Mouse (Mus musculus): ENCODE results near the gene Rnf31. TPM values are rescaled to one million over a fixed set of nuclear protein-coding genes. Genes with fewer than 3 reads are reported as not detected.

The Rnf31 gene
- polyA plus RNA-seq, 1 experiment from 2014 or later: 17.9 TPM

- no peak overlapping the region for H3K27ac ChIP-seq (replicated peaks)
- no peaks in the 10 kb centered on the region for H3K27me3 ChIP-seq
- ATAC-seq (ENCODE audit: insufficient number of reproducible peaks, low FRiP score, low TSS enrichment, low read depth): no peak
- no peaks in the 10 kb centered on the region for H3K9me3 ChIP-seq (replicated peaks)
- 91% methylated on average over 6 of the region's 6 CpGs for WGBS
- H3K9ac ChIP-seq: no peak overlapping the region
- H3K36me3 ChIP-seq: peaks cover 45% of the 10 kb centered on the region
- H3K4me3 ChIP-seq (replicated peaks): no peak overlapping the region
- peaks cover 17% of the 10 kb centered on the region for H3K4me1 ChIP-seq
- H3K4me2 ChIP-seq (replicated peaks): no peak overlapping the region
Observed at GRCm38 (mm10) chr14:55608339-55608738, 16.8 kb downstream of the Rnf31 start.

DNA sequence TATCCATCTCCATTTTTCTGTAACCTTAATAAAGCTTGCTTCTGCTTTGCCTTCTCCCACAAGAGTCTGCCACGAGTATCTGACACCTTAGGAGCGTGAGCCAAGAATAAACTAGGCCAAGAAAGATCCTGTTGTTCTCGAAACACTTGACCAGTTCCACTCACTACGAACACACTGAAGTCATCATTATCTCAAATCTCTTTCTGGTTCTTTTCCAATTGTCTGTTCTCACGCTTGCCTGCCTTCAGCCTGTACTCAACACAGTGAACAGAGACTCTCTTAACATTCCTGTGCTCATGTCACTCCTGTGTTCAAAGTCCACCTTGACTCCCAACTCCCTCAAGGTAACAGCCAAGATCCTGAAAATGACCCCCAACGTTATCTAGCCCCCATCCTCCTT lies 21.8 kb downstream of the Rnf31 start:
- Histone ChIP-seq H3K9me3 (replicated peaks) (no peaks in the 10 kb centered on the region), H3K9ac (no peak overlapping the region), H3K4me2 (replicated peaks) (no peak overlapping the region), H3K36me3 (peaks cover 17% of the 10 kb centered on the region), H3K27ac (replicated peaks) (no peak overlapping the region), H3K27me3 (no peaks in the 10 kb centered on the region), H3K4me3 (replicated peaks) (no peak overlapping the region), H3K4me1 (no peaks in the 10 kb centered on the region)
- 62% methylated on average over 6 of the region's 6 CpGs for WGBS
- ATAC-seq (ENCODE audit: insufficient number of reproducible peaks, low FRiP score, low TSS enrichment, low read depth): no peak

- no peak for ATAC-seq (ENCODE audit: insufficient number of reproducible peaks, low FRiP score, low TSS enrichment, low read depth)
- WGBS: 75% methylated on average over 7 of the region's 7 CpGs
Observed at GRCm38 (mm10) chr14:55614565-55615178, 23.2 kb downstream of the Rnf31 start.

GRCm38 (mm10) chr14:55615876-55616275 lies 24.4 kb downstream of the Rnf31 start:
- Histone ChIP-seq H3K9ac (no peak overlapping the region), H3K36me3 (no peaks in the 10 kb centered on the region), H3K27ac (replicated peaks) (no peak overlapping the region), H3K9me3 (replicated peaks) (no peaks in the 10 kb centered on the region), H3K4me2 (replicated peaks) (no peak overlapping the region), H3K4me3 (replicated peaks) (no peak overlapping the region), H3K4me1 (no peaks in the 10 kb centered on the region), H3K27me3 (no peaks in the 10 kb centered on the region)
- ATAC-seq (ENCODE audit: insufficient number of reproducible peaks, low FRiP score, low TSS enrichment, low read depth): no peak
- WGBS: 30% methylated on average over 2 of the region's 2 CpGs

More at GRCm38 (mm10) chr14:55614565-55615178, 23.2 kb downstream of the Rnf31 start:
- Histone ChIP-seq H3K36me3 (peaks cover 5% of the 10 kb centered on the region; the same call in 1 of the 2 replicates), H3K9ac (no peak overlapping the region), H3K27ac (replicated peaks) (no peak overlapping the region), H3K4me2 (replicated peaks) (no peak overlapping the region), H3K4me3 (replicated peaks) (no peak overlapping the region), H3K27me3 (no peaks in the 10 kb centered on the region), H3K9me3 (replicated peaks) (no peaks in the 10 kb centered on the region), H3K4me1 (no peaks in the 10 kb centered on the region)

DNA sequence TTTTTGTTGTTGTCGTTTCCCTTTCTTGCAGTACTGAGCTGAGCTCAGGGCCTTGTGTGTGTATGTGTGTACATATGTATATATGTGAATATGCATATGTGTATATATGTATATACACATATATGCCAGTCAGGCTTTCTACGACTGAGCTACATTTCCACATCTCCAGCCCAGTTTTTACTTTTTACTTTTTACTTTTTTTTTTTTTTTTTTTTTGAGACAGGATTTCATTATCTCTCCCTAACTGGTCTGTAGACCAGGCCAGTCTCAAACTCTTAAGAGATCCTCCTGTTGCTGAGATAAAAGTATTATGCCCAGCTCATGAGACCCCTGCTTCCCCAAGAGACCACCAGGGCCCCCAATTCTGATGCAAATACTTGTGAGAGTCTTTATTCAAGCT lies 25.3 kb downstream of the Rnf31 start:
- H3K9ac ChIP-seq: no peak overlapping the region
- H3K4me2 ChIP-seq (replicated peaks): no peak overlapping the region
- H3K4me3 ChIP-seq (replicated peaks): no peak overlapping the region
- H3K4me1 ChIP-seq: no peaks in the 10 kb centered on the region
- H3K36me3 ChIP-seq: no peaks in the 10 kb centered on the region
- WGBS: 83% methylated on average over 2 of the region's 2 CpGs
- ATAC-seq (ENCODE audit: insufficient number of reproducible peaks, low FRiP score, low TSS enrichment, low read depth): no peak
- H3K27me3 ChIP-seq: no peaks in the 10 kb centered on the region
- no peak overlapping the region for H3K27ac ChIP-seq (replicated peaks)
- no peaks in the 10 kb centered on the region for H3K9me3 ChIP-seq (replicated peaks)

DNA sequence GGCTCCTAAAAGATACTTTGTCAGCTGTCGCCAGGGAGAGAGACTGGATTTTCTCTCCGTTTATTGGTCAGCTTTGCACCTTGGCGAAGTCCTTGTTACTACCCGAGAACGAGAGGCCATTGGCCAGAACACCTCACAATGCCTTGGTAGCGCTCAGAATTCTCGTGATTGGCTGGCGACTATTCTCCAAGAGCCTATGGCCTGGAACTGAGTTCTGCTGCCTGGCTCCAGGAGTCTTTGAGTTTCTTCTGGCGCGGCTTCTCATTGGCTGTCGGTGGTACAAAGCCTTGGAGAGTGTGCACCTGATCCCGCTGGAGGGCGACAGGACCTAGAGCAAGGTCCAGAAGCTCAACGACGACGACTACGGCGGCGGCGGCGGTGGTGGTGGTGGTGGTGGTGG lies 26.3 kb downstream of the Rnf31 start, which contains the start of gene Rec8:
TSS of gene Rec8 (plus strand) at position 216 of the 400 bp plus-strand sequence.
- H3K27ac ChIP-seq (replicated peaks): no peak within 1 kb of the TSS
- 25% methylated on average over 21 of the region's 21 CpGs for WGBS

GRCm38 (mm10) chr14:55618486-55619195 lies 27.1 kb downstream of the Rnf31 start:
- H3K36me3 ChIP-seq: no peaks in the 10 kb centered on the region
- H3K9ac ChIP-seq: no peak overlapping the region
- H3K9me3 ChIP-seq (replicated peaks): no peaks in the 10 kb centered on the region
- WGBS: 42% methylated on average over 22 of the region's 22 CpGs
- no peaks in the 10 kb centered on the region for H3K27me3 ChIP-seq
- ATAC-seq (ENCODE audit: insufficient number of reproducible peaks, low FRiP score, low TSS enrichment, low read depth): no peak
- H3K4me3 ChIP-seq (replicated peaks): no peak overlapping the region
- H3K27ac ChIP-seq (replicated peaks): no peak overlapping the region
- peak overlapping the region; percentile 22 for H3K4me2 ChIP-seq (replicated peaks)
- H3K4me1 ChIP-seq: no peaks in the 10 kb centered on the region

More for the DNA sequence above, 26.3 kb downstream of the Rnf31 start, which contains the start of gene Rec8:
- H3K4me3 ChIP-seq (replicated peaks): no peak within 1 kb of the TSS
- peak within 1 kb of the TSS; percentile 22 for H3K4me2 ChIP-seq (replicated peaks)
- ATAC-seq (ENCODE audit: insufficient number of reproducible peaks, low FRiP score, low TSS enrichment, low read depth): peak; percentile 70; the same call in 1 of the 2 replicates
- H3K4me1 ChIP-seq: no peaks in the 10 kb centered on the region
- no peaks in the 10 kb centered on the region for H3K36me3 ChIP-seq
- no peak within 1 kb of the TSS for H3K9ac ChIP-seq
- no peaks in the 10 kb centered on the region for H3K9me3 ChIP-seq (replicated peaks)
- H3K27me3 ChIP-seq: no peaks in the 10 kb centered on the region

DNA sequence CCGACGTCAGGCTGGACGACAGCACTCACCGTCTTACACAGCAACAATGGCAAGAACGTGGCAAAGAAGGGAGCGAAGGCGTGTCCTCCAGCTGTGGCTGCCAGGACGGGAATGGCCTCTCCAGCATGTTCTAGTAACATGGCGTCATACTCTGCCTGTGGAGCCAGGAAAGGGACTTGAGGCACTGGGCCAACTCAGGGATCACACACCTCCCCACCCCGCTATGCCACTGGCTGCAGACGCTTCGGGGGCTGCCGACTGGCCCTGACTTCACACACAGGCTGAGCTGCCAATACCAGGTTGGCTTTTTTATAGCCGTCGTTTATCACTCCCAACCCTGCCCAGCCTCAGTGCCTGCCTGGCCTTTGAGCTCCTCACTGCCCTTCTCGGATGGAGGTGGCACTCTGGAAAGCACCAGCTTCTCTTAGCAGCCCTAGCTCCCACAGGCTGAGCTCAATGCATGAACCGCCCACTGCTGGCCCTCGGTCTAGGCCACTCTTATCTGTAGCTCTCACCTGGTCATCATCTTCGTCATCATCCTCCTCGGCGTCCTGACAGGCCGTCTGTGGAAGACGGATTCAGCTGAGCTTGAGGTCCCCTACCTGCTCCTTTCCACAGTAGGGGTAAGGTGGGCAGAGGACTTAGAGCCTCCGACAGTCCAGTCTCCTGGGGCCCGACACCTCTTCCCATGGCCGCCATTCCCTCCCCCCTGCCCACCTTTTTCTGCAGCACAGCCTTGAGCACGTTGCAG lies 36.7 kb downstream of the Rnf31 start:
- Histone ChIP-seq H3K9me3 (replicated peaks) (no peaks in the 10 kb centered on the region), H3K36me3 (peaks cover 87% of the 10 kb centered on the region), H3K27me3 (no peaks in the 10 kb centered on the region), H3K4me3 (replicated peaks) (no peak overlapping the region), H3K27ac (replicated peaks) (no peak overlapping the region), H3K4me2 (replicated peaks) (no peak overlapping the region), H3K4me1 (0 out of 2 replicates have a peak, but pooled peaks cover 4% of the 10 kb centered on the region), H3K9ac (no peak overlapping the region)
- ATAC-seq (ENCODE audit: insufficient number of reproducible peaks, low FRiP score, low TSS enrichment, low read depth): no peak
- WGBS: 91% methylated on average over 27 of the region's 27 CpGs

DNA sequence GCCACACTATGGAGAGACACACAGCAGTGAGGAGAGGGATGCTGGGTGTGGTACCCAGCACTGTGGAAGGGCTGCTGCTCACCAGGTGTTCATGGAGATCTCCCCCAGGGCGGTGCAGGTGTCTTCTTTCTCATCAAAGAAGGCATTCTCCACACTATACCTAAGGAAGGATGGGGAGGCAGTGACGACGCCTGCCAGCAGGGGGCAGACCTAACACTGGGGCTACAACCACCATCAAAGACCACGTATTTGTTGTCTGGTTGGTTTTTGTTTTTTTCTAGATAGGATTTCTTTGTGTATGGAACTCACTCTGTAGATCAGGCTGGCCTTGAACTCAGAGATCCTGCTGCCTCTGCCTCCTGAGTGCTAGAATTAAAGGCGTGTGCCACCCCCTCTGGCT lies 37.8 kb downstream of the Rnf31 start:
- Histone ChIP-seq H3K9me3 (replicated peaks) (no peaks in the 10 kb centered on the region), H3K4me3 (replicated peaks) (no peak overlapping the region), H3K4me1 (peaks cover 11% of the 10 kb centered on the region), H3K36me3 (peaks cover 97% of the 10 kb centered on the region), H3K4me2 (replicated peaks) (no peak overlapping the region), H3K27me3 (no peaks in the 10 kb centered on the region), H3K9ac (no peak overlapping the region), H3K27ac (replicated peaks) (no peak overlapping the region)
- ATAC-seq (ENCODE audit: insufficient number of reproducible peaks, low FRiP score, low TSS enrichment, low read depth): no peak
- 41% methylated on average over 5 of the region's 5 CpGs for WGBS

DNA sequence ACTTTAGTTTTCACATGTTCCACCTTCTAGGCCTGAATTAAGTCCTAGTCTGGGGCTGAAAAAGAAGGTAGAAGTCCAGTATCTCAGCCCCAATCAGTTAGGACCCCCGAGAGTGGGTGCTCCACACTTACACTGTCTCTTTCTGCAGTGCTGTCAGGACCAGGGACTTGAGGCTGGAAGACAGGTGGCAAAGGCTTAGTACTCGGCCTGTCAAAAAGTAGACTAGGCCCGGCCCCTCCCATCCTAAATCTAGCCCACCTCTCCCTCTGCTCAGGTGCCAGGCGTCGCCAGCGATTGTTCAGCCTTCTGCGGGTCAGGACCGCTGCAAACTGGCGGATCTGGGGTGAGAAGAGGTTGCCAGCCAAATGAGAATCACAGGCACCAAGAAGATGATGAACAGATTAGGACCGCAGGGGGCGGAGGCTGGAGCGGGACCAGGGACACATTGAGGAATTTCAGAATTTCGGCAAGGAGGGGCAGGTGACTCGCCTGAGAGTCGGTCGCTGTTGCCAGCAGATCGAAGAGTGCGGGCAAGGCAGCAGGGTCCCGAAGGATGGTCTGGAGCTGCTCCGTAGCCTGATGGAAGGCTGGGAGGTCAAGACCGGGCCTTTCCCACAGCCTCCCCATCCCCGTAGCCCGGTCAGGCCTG lies 43.5 kb downstream of the Rnf31 start:
- H3K4me1 ChIP-seq: peaks cover 18% of the 10 kb centered on the region
- H3K27me3 ChIP-seq: no peaks in the 10 kb centered on the region
- 3% methylated on average over 23 of the region's 23 CpGs for WGBS
- ATAC-seq (ENCODE audit: insufficient number of reproducible peaks, low FRiP score, low TSS enrichment, low read depth): peak; percentile 17
- H3K9me3 ChIP-seq (replicated peaks): no peaks in the 10 kb centered on the region
- peak overlapping the region; percentile 77 for H3K4me2 ChIP-seq (replicated peaks)
- H3K27ac ChIP-seq (replicated peaks): peak overlapping the region; percentile 84
- H3K4me3 ChIP-seq (replicated peaks): peak overlapping the region; percentile 61
- peaks cover 81% of the 10 kb centered on the region for H3K36me3 ChIP-seq
- peak overlapping the region; percentile 31 for H3K9ac ChIP-seq

DNA sequence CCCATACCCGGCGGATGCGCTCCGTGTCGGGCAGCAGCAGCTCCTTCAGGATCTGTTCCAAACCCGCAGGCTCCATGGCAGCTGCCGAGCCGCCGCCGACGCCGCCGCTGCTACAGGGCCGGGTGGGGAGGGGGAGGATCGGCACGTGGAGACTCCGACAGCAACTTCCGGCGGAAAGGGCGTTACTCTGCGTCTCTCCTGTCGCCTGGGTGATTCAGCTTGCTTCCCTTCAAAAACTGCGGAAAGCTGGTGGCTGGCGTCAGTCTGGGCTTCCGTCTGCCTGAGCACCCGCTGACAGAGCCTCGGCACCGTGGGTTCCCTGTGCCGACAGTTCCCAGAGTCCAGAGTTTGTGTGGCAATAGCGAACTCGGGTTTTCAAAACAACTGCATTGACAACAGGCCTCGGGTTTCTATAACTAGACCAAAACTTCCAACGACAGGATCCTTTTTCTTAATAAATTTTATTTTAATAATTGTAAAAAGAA lies 44.1 kb downstream of the Rnf31 start, which contains the start of gene Ipo4:
TSS of gene Ipo4 (minus strand) at position 435 of the 485 bp plus-strand sequence.
- 2% methylated on average over 33 of the region's 33 CpGs for WGBS
- H3K27ac ChIP-seq (replicated peaks): peak within 1 kb of the TSS; percentile 84
- peaks cover 80% of the 10 kb centered on the region for H3K36me3 ChIP-seq
- H3K4me3 ChIP-seq (replicated peaks): peak within 1 kb of the TSS; percentile 61
- H3K9ac ChIP-seq: peak within 1 kb of the TSS; percentile 31
- peak within 1 kb of the TSS; percentile 77 for H3K4me2 ChIP-seq (replicated peaks)
- ATAC-seq (ENCODE audit: insufficient number of reproducible peaks, low FRiP score, low TSS enrichment, low read depth): peak; percentile 91
- H3K27me3 ChIP-seq: no peaks in the 10 kb centered on the region
- no peaks in the 10 kb centered on the region for H3K9me3 ChIP-seq (replicated peaks)
- H3K4me1 ChIP-seq: peaks cover 18% of the 10 kb centered on the region
